Mouse (Mus musculus) kidney, embryonic 16.5 days (tissue): ENCODE measurements around the gene U2af1. TPM values are rescaled to one million over a fixed set of nuclear protein-coding genes. Genes with fewer than 3 reads are reported as not detected.
"Not testable (repeated sequence)": the region's sequence is repeated elsewhere in the genome, so short reads cannot be mapped to it uniquely, and the experiment has no call there.

Experiments
- ATAC-seq: fragments of 200-750 bp; cut with Nextera tagmentation; 2 replicates; pipeline ENCODE4 v1.8.0; 2017; ENCODE audit warnings: moderate TSS enrichment; ENCODE audit not compliant: low FRiP score, low TSS enrichment
- H3K27ac ChIP-seq: fragments of 300-500 bp; sonication (generic); 2 replicates; pipeline ENCODE4 v1.5.1; 2014; ENCODE audit warnings: low read length
- H3K27me3 ChIP-seq: fragments of 300-500 bp; sonication (generic); 2 replicates; pipeline ENCODE4 v1.6.1; 2014; ENCODE audit warnings: low read length, control low read depth, mixed read lengths; ENCODE audit not compliant: insufficient read depth
- H3K36me3 ChIP-seq: fragments of 300-500 bp; sonication (generic); 2 replicates; pipeline ENCODE4 v1.6.1; 2014; ENCODE audit warnings: low read length, control low read depth, mixed read lengths; ENCODE audit not compliant: insufficient read depth
- H3K4me1 ChIP-seq: fragments of 300-500 bp; sonication (generic); 2 replicates; pipeline ENCODE4 v1.6.1; 2014; ENCODE audit warnings: low read length, control low read depth, mixed read lengths; ENCODE audit not compliant: insufficient read depth
- H3K4me2 ChIP-seq: fragments of 300-500 bp; sonication (generic); replicated peaks from 2 replicates; pipeline ENCODE4 v1.6.1; 2014; ENCODE audit warnings: low read depth, low read length
- H3K4me3 ChIP-seq: fragments of 300-500 bp; sonication (generic); 2 replicates; pipeline ENCODE4 v1.5.1; 2014; ENCODE audit warnings: mild to moderate bottlenecking, low read length
- H3K9ac ChIP-seq: fragments of 300-500 bp; sonication (generic); replicated peaks from 2 replicates; pipeline ENCODE4 v1.6.1; 2014; ENCODE audit warnings: low read length
- H3K9me3 ChIP-seq: fragments of 300-500 bp; sonication (generic); 2 replicates; pipeline ENCODE4 v1.6.1; 2016; ENCODE audit warnings: low read length, control low read depth
- WGBS: fragments of 180-500 bp; shearing (Covaris S2); extraction: QIAGEN DNeasy Blood & Tissue Kit; methylation state at CpG from one replicate; pipeline ENCODE4 v1.1.7; 2014; 5-methylcytosine and 5-hydroxymethylcytosine counted together
- polyA plus RNA-seq: library from polyadenylated mRNA; unstranded; fragments of >200 nt; fragmentation: Nextera tagmentation; extraction: Ambion mirVana; gene quantifications from 2 replicates; pipeline ENCODE4 v1.2.1, GENCODE M21; 2015

Gene U2af1
- polyA plus RNA-seq, 1 experiment from 2014 or later: 338 TPM

DNA sequence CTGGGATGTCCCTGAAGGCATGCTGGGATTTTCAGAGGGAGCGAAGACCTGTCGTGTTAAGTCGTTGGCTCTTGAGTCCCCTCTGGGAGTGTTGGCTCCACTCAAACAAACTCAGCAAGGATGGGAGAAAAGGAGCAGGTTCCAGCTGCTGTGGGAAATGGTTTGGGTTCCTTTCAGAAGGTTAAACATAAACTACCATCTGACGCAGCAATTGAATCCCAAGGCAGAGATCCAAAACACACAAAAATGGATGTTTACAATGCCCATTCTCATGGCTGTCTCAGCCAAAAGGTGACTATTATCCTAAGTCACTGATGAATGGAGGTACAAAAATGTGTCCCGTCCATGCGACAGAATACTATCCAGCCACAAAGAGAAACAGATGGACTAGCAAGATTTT is 25.7 kb downstream of the U2af1 start:
- peaks cover 11% of the 10 kb centered on the region for H3K4me1 ChIP-seq
- no peak overlapping the region for H3K27ac ChIP-seq
- H3K27me3 ChIP-seq: peaks cover 16% of the 10 kb centered on the region
- no peak overlapping the region for H3K9ac ChIP-seq
- no peak for ATAC-seq
- H3K4me3 ChIP-seq: no peak overlapping the region
- WGBS: 72% methylated on average over 6 of the region's 6 CpGs
- H3K36me3 ChIP-seq: no peaks in the 10 kb centered on the region
- no peaks in the 10 kb centered on the region for H3K9me3 ChIP-seq
- no peak overlapping the region for H3K4me2 ChIP-seq

DNA sequence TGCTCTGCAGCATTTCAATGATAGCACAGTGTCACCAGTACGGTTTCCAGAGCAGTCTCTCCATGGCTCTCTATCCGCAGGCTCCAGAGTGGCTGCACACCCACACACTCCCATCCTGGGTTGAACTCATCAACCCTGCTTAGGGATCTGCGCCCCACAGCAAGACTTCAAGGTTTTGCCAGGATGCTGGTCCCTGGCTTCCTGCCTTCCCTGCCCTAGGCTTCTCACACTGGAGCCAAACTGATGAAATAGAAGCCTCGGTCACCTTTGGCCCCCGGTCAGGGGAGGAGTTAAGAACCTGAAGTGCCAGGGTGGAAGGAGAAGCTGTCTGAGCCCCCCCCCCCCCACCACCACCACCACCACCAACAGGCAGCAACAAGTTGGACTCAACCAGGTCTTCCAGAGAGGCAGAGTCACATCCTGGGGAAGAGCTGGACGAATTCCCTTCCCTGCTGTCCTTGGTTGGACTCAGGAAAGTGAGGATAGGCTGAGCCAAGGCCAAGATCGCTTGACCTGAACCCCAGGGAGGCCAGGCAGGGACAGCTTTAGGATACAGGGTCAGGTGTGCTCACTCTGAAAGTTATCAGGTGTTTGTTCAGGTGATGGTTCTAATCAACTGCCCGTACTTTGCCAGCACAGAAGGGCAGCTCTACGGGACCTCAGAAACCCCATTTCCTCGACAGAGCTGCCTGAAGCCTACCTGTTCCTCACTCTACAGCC is 27.5 kb downstream of the U2af1 start:
- Histone ChIP-seq H3K36me3 (no peaks in the 10 kb centered on the region), H3K27me3 (peaks cover 13% of the 10 kb centered on the region), H3K9ac (no peak overlapping the region), H3K27ac (no peak overlapping the region), H3K4me3 (no peak overlapping the region), H3K9me3 (no peaks in the 10 kb centered on the region), H3K4me2 (no peak overlapping the region), H3K4me1 (peaks cover under 1% of the 10 kb centered on the region)
- ATAC-seq: no peak
- 74% methylated on average over 10 of the region's 10 CpGs for WGBS

- Histone ChIP-seq H3K4me2 (no peak overlapping the region), H3K9ac (no peak overlapping the region), H3K27ac (no peak overlapping the region), H3K36me3 (no peaks in the 10 kb centered on the region), H3K9me3 (no peaks in the 10 kb centered on the region), H3K27me3 (no peaks in the 10 kb centered on the region), H3K4me1 (no peaks in the 10 kb centered on the region), H3K4me3 (no peak overlapping the region)
- ATAC-seq: no peak
- 92% methylated on average over 2 of the region's 2 CpGs for WGBS
Observed at GRCm38 (mm10) chr17:31627961-31628360, 30.7 kb downstream of the U2af1 start.

GRCm38 (mm10) chr17:31623101-31623500 is 35.6 kb downstream of the U2af1 start:
- no peak overlapping the region for H3K27ac ChIP-seq
- 91% methylated on average over 4 of the region's 4 CpGs for WGBS
- no peaks in the 10 kb centered on the region for H3K36me3 ChIP-seq
- H3K9me3 ChIP-seq: no peaks in the 10 kb centered on the region
- H3K4me1 ChIP-seq: no peaks in the 10 kb centered on the region
- ATAC-seq: no peak
- H3K9ac ChIP-seq: no peak overlapping the region
- no peaks in the 10 kb centered on the region for H3K27me3 ChIP-seq
- no peak overlapping the region for H3K4me2 ChIP-seq
- H3K4me3 ChIP-seq: no peak overlapping the region

DNA sequence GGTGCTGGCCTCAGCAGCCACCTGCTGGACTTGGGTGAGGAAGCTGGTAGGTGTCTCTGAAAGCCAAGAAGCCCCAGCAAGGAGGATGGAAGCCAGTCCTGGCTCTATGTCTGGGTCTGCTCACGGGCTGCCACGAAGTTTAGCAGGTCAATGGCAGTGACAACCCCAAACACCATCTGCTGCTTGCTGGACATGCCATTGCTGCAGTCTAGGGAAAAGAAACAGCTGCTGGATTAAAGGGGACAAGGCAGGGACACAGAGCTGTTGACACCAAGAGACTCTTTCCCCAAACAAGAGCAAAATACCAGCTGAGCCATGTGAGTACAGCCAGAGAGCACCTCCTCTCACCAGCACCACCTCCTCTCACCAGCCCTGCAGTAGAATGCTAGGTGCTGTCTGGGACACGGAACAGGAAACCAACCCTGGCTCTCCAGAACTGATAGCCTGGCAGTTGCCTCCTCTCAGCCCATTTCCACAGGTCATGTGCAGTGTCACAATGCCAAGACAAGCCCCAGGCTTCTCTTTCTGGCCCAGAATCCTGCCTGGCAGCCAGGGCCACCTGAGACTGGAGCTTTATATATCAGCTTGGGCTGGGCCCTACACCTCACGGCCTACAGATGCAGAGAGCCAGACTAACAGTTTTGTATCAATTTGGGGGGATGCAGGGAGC is 45.5 kb downstream of the U2af1 start:
- H3K27ac ChIP-seq: no peak overlapping the region
- H3K4me3 ChIP-seq: no peak overlapping the region
- H3K9ac ChIP-seq: no peak overlapping the region
- H3K4me1 ChIP-seq: no peaks in the 10 kb centered on the region
- 59% methylated on average over 4 of the region's 4 CpGs for WGBS
- H3K27me3 ChIP-seq: no peaks in the 10 kb centered on the region
- no peak overlapping the region for H3K4me2 ChIP-seq
- no peaks in the 10 kb centered on the region for H3K9me3 ChIP-seq
- H3K36me3 ChIP-seq: no peaks in the 10 kb centered on the region
- ATAC-seq: no peak

- no peak for ATAC-seq
- no peak overlapping the region for H3K27ac ChIP-seq
Observed at GRCm38 (mm10) chr17:31609895-31610294, 48.8 kb downstream of the U2af1 start.

DNA sequence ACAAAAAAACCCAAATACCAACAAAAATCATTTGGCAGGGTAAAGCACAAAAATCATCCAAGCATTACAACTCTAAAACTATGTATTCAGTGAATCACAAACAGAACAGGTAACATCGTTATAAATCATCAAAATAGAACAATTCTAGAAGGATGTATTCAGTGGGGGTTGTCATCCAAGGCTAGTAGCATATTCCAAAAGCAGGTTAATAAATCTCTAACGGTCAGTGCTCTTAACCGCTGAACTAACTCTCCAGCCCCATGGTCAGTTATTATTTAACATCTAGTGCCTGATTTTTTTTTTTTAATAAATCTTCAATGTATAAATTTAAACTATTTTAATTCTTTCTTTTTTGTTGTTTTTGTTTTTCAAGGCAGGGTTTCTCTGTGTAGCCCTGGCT is 49.5 kb downstream of the U2af1 start:
- H3K36me3 ChIP-seq: peaks cover 11% of the 10 kb centered on the region; the same call in 1 of the 2 replicates
- not testable (repeated sequence) for H3K9me3 ChIP-seq, H3K9ac ChIP-seq, ATAC-seq, H3K4me1 ChIP-seq, H3K27ac ChIP-seq, H3K4me3 ChIP-seq, H3K4me2 ChIP-seq, H3K27me3 ChIP-seq
- WGBS: 82% methylated on average over 3 of the region's 3 CpGs

More at GRCm38 (mm10) chr17:31609895-31610294, 48.8 kb downstream of the U2af1 start:
- peaks cover 4% of the 10 kb centered on the region; the same call in 1 of the 2 replicates for H3K36me3 ChIP-seq
- no peaks in the 10 kb centered on the region for H3K27me3 ChIP-seq
- WGBS: 79% methylated on average over 3 of the region's 3 CpGs
- no peak overlapping the region for H3K9ac ChIP-seq
- no peak overlapping the region for H3K4me2 ChIP-seq
- no peaks in the 10 kb centered on the region for H3K9me3 ChIP-seq
- H3K4me3 ChIP-seq: no peak overlapping the region
- H3K4me1 ChIP-seq: no peaks in the 10 kb centered on the region

GRCm38 (mm10) chr17:31607256-31607951 is 51.3 kb downstream of the U2af1 start:
- Histone ChIP-seq H3K9me3 (no peaks in the 10 kb centered on the region), H3K9ac (no peak overlapping the region), H3K27ac (no peak overlapping the region), H3K36me3 (peaks cover 21% of the 10 kb centered on the region), H3K4me3 (no peak overlapping the region), H3K27me3 (no peaks in the 10 kb centered on the region), H3K4me2 (no peak overlapping the region), H3K4me1 (no peaks in the 10 kb centered on the region)
- WGBS: 85% methylated on average over 8 of the region's 8 CpGs
- ATAC-seq: no peak

GRCm38 (mm10) chr17:31606424-31606823 is 52.3 kb downstream of the U2af1 start:
- Histone ChIP-seq H3K36me3 (peaks cover 27% of the 10 kb centered on the region), H3K27ac (no peak overlapping the region), H3K4me3 (no peak overlapping the region), H3K27me3 (no peaks in the 10 kb centered on the region), H3K4me1 (no peaks in the 10 kb centered on the region), H3K9ac (no peak overlapping the region), H3K4me2 (no peak overlapping the region), H3K9me3 (no peaks in the 10 kb centered on the region)
- 86% methylated on average over 7 of the region's 7 CpGs for WGBS
- ATAC-seq: no peak

DNA sequence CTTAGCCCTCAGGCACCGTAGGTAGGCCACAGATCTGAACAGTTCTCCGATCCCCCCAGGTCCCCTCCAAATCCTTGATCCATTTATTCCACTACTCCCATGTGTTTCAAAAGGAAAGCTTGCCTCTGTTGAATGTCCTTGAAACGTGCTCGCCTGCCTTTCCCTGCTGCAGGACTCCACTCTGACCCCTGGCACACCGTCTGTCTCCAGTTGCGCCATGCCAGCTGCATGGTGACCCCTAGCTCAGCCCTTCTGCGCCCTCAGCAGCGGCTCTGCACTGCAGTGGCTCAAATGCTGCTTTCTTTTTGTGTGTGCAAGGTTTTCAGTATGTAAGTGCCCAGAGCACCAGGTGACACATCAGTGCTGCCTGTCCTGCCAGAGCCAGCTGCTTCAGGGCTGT is 60.1 kb downstream of the U2af1 start:
- no peak for ATAC-seq
- no peak overlapping the region for H3K27ac ChIP-seq
- peaks cover 29% of the 10 kb centered on the region for H3K36me3 ChIP-seq
- no peak overlapping the region for H3K4me3 ChIP-seq
- no peak overlapping the region for H3K9ac ChIP-seq
- H3K4me2 ChIP-seq: no peak overlapping the region
- no peaks in the 10 kb centered on the region for H3K27me3 ChIP-seq
- no peaks in the 10 kb centered on the region for H3K4me1 ChIP-seq
- H3K9me3 ChIP-seq: no peaks in the 10 kb centered on the region
- 74% methylated on average over 8 of the region's 8 CpGs for WGBS
